ENCODE assay signal across 20 mouse cellular contexts in the genomic region with DNA sequence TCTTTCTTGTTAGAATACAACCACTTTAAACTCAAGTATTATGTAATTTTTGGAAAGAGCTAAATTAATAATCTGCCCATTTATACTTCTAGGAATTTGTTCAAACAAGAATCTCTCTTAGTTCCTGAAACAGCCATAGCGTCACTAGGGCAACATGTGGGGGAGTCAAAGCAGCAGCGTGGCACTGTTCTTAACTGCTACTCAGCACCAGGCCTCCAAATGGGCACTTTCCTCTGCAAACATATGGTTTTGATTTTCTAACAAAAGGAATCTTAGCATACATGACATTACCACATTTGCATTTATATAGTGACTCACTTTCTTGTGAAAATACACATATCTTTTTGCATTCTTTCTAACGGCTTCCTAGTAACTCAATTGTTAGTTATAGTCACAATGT. TPM values are rescaled to one million over a fixed set of nuclear protein-coding genes. Genes with fewer than 3 reads are reported as not detected.
A peak's percentile ranks its signal among the peaks of the same experiment; 100 is the strongest.
DNase-seq lines count a peak whose midpoint lies in the region.
"Had no signal": no experiment of that assay in that cellular context is flagged by ENCODE, and none has a peak within 500 bp of the region (broad histone marks: within the 10 kb centered on the region; RNA-seq: fewer than 3 reads in every experiment).

No protein-coding gene starts in this region.

- peak; percentile 34 to 36 for DNase-seq in left cerebral cortex, adult 18-20 months (ENCODE audit: low spot score in 2 of 2)
- no peak for DNase-seq in left cerebral cortex, adult 8-10 months (ENCODE audit: low spot score in 2 of 2)
- DNase-seq in right cerebral cortex, adult 18-20 months, result peak; percentile 51
- DNase-seq in right cerebral cortex, postnatal 10 days (ENCODE audit: low spot score in 2 of 2), result no peak
- peak; percentile 76 for DNase-seq in brain, adult 2 months (ENCODE audit: low read depth, low spot score)
- peak; percentile 70 for DNase-seq in telencephalon, adult 2 months (ENCODE audit: low read depth, low spot score)
- no peak for DNase-seq in testis, postnatal 14 days (ENCODE audit: low spot score)
- DNase-seq: adrenal gland, postnatal 14 days; B cell, adult 2 months; cerebellum, adult 18-20 months; cerebellum, adult 9-11 months; cerebellum, postnatal 36 days; forebrain, postnatal 0 days; gastrocnemius, postnatal 14 days; heart, adult 2 months; heart, postnatal 14 days had no signal

RNA-seq across cellular contexts. Expression of gene Mgat1, which starts 11.2 kb away (rescaled TPM):
- total RNA-seq in left cerebral cortex, adult 18-20 months (2021), result 10 to 100 TPM; 67.9 to 77.0 TPM
- total RNA-seq in left cerebral cortex, adult 8-10 months (2022), result 10 to 100 TPM; 65.9 to 72.3 (median 69.2) TPM

RNA-seq across cellular contexts. Expression of gene Zfp62, which starts 29.7 kb away (rescaled TPM):
- total RNA-seq in left cerebral cortex, adult 18-20 months (2021), result 10 to 100 TPM; 68.9 to 78.9 TPM
- 10 to 100 TPM; 64.1 to 83.4 (median 73.4) TPM for total RNA-seq in left cerebral cortex, adult 8-10 months (2022)

RNA-seq across cellular contexts. Expression of gene Olfr1393, which starts 45.3 kb away (rescaled TPM):
- under 1 TPM; 0.23 to 0.37 TPM for total RNA-seq in left cerebral cortex, adult 18-20 months (2021)
- 1 to 10 TPM in 2 of 4 experiments, under 1 TPM in 2; 0.65 to 1.1 (median 0.84) TPM for total RNA-seq in left cerebral cortex, adult 8-10 months (2022)
- total RNA-seq: adrenal gland, adult 18-20 months; adrenal gland, postnatal 14 days; hematopoietic stem cell, adult 5-6 weeks; hindbrain, postnatal 0 days had no signal

RNA-seq across cellular contexts. Expression of gene Btnl9, which starts 45.8 kb away (rescaled TPM):
- not detected for total RNA-seq in left cerebral cortex, adult 18-20 months (2021)
- under 1 TPM in 1 of 4 experiments, not detected in 3; 0.09 TPM for total RNA-seq in left cerebral cortex, adult 8-10 months (2022)

RNA-seq across cellular contexts. Expression of gene Olfr1392, which starts 52.3 kb away (rescaled TPM):
- total RNA-seq in left cerebral cortex, adult 18-20 months (2021), result not detected
- total RNA-seq in left cerebral cortex, adult 8-10 months (2022), result under 1 TPM in 3 of 4 experiments, not detected in 1; 0.18 to 0.28 (median 0.23) TPM
- total RNA-seq: adrenal gland, postnatal 14 days; gastrocnemius, adult 18-20 months; gastrocnemius, postnatal 14 days; heart, adult 2 months; heart, postnatal 14 days; hematopoietic stem cell, adult 5-6 weeks; hindbrain, postnatal 0 days had no signal

Comparison
In these comparisons a context has a peak if more than half of its experiments do, and no peak if none do; other contexts are left out.
1. DNase-seq: peak in left cerebral cortex, adult 18-20 months (2 of 2), right cerebral cortex, adult 18-20 months (single experiment), brain, adult 2 months (single experiment) and telencephalon, adult 2 months (single experiment); none in left cerebral cortex, adult 8-10 months (0 of 2), right cerebral cortex, postnatal 10 days (0 of 2) and testis, postnatal 14 days (single experiment).